Mouse (Mus musculus) MEL (cell line): ENCODE measurements around the gene Cfap52. TPM values are rescaled to one million over a fixed set of nuclear protein-coding genes. Genes with fewer than 3 reads are reported as not detected.

Experiments
- DNase-seq: peaks from one replicate; pipeline ENCODE4 v3.0.0; 2011; ENCODE audit warnings: low read depth, low spot score
- H3K27ac ChIP-seq: 2 replicates; pipeline ENCODE4 v1.5.1; 2012; ENCODE audit warnings: low read depth, mild to moderate bottlenecking, control low read depth, low read length, moderate library complexity; ENCODE audit not compliant: control insufficient read depth
- H3K27me3 ChIP-seq, 2 experiments: fragments of 150-350 bp in 1 of 2; sonication (generic) in 1 of 2; 2 replicates each; pipeline ENCODE4 v1.6.1; 2012; ENCODE audit warnings: low read length in 2 of 2, mild to moderate bottlenecking in 2 of 2, improper control_type of control experiment in 1 of 2, moderate library complexity in 1 of 2; ENCODE audit not compliant: insufficient read depth in 2 of 2, control insufficient read depth in 1 of 2
- H3K36me3 ChIP-seq, 2 experiments: 2 replicates each; pipeline ENCODE4 v1.6.1; 2012 to 2014; ENCODE audit warnings: low read length in 2 of 2, improper control_type of control experiment in 1 of 2, inconsistent platforms in 1 of 2, mild to moderate bottlenecking in 1 of 2; ENCODE audit not compliant: insufficient read depth in 2 of 2, control insufficient read depth in 1 of 2
- H3K4me1 ChIP-seq, 2 experiments: fragments of 150-350 bp in 1 of 2; sonication (generic) in 1 of 2; 2 replicates each; pipeline ENCODE4 v1.6.1; 2012; ENCODE audit warnings: low read length in 2 of 2, improper control_type of control experiment in 1 of 2, mild to moderate bottlenecking in 1 of 2; ENCODE audit not compliant: insufficient read depth in 2 of 2, control insufficient read depth in 1 of 2
- H3K4me3 ChIP-seq, 2 experiments: fragments of 150-350 bp in 1 of 2; sonication (generic) in 1 of 2; 2 replicates each; pipeline ENCODE4 v1.5.1; 2012; ENCODE audit warnings: low read depth in 2 of 2, low read length in 2 of 2, mild to moderate bottlenecking in 2 of 2, moderate library complexity in 2 of 2, control low read depth in 1 of 2, improper control_type of control experiment in 1 of 2; ENCODE audit not compliant: control insufficient read depth in 1 of 2, insufficient read depth in 1 of 2
- H3K79me2 ChIP-seq: 2 replicates; pipeline ENCODE4 v1.6.1; 2012; ENCODE audit warnings: mild to moderate bottlenecking, low read length, moderate library complexity; ENCODE audit not compliant: control insufficient read depth, poor library complexity, insufficient read depth
- H3K9ac ChIP-seq: 2 replicates; pipeline ENCODE4 v1.6.1; 2012; ENCODE audit warnings: low read depth, mild to moderate bottlenecking, control low read depth, low read length, moderate library complexity; ENCODE audit not compliant: control insufficient read depth, poor library complexity, severe bottlenecking
- H3K9me3 ChIP-seq: fragments of 150-350 bp; sonication (generic); replicated peaks from 2 replicates; pipeline ENCODE4 v1.6.1; 2012; ENCODE audit warnings: mild to moderate bottlenecking, low read length, improper control_type of control experiment, moderate library complexity; ENCODE audit not compliant: insufficient read depth
- CTCF ChIP-seq, 3 experiments: IDR thresholded peaks in 2 of 3; conservative IDR thresholded peaks in 1 of 3; 2 replicates each; pipeline ENCODE4 v1.5.1; 2011 to 2012; ENCODE audit warnings: low read length in 3 of 3, low read depth in 2 of 3, mild to moderate bottlenecking in 2 of 3, improper control_type of control experiment in 1 of 3, inconsistent platforms in 1 of 3, mixed read lengths in 1 of 3, moderate library complexity in 1 of 3; ENCODE audit not compliant: control insufficient read depth in 1 of 3, insufficient read depth in 1 of 3, poor library complexity in 1 of 3, severe bottlenecking in 1 of 3
- E2F4 ChIP-seq: IDR thresholded peaks from 2 replicates; pipeline ENCODE4 v1.6.1; 2011; ENCODE audit warnings: low read depth, low read length, improper control_type of control experiment, borderline replicate concordance
- ETS1 ChIP-seq: IDR thresholded peaks from 2 replicates; pipeline ENCODE4 v1.6.1; 2012; ENCODE audit warnings: low read depth, mild to moderate bottlenecking, inconsistent platforms, low read length, improper control_type of control experiment, moderate library complexity
- GATA1 ChIP-seq: IDR thresholded peaks from 2 replicates; pipeline ENCODE4 v1.6.1; 2011; ENCODE audit warnings: low read depth, low read length, improper control_type of control experiment
- JUND ChIP-seq: IDR thresholded peaks from 2 replicates; pipeline ENCODE4 v1.6.1; 2011; ENCODE audit warnings: low read depth, mild to moderate bottlenecking, improper control_type of control experiment, low read length
- KAT2A ChIP-seq: conservative IDR thresholded peaks from 2 replicates; pipeline ENCODE4 v1.6.1; 2012; ENCODE audit warnings: low read depth, low read length, improper control_type of control experiment, inconsistent platforms
- MAX ChIP-seq: IDR thresholded peaks from 2 replicates; pipeline ENCODE4 v1.6.1; 2011; ENCODE audit warnings: low read length, improper control_type of control experiment
- MAZ ChIP-seq: IDR thresholded peaks from 2 replicates; pipeline ENCODE4 v1.6.1; 2012; ENCODE audit warnings: low read depth, mild to moderate bottlenecking, inconsistent platforms, low read length, improper control_type of control experiment
- MXI1 ChIP-seq: IDR thresholded peaks from 2 replicates; pipeline ENCODE4 v1.6.1; 2011; ENCODE audit warnings: mild to moderate bottlenecking, low read depth, low read length, improper control_type of control experiment
- MYB ChIP-seq: IDR thresholded peaks from 2 replicates; pipeline ENCODE4 v1.6.1; 2011; ENCODE audit warnings: mild to moderate bottlenecking, low read depth, low read length, improper control_type of control experiment
- MYC ChIP-seq: IDR thresholded peaks from 2 replicates; pipeline ENCODE4 v1.6.1; 2011; ENCODE audit warnings: low read depth, mild to moderate bottlenecking, low read length, improper control_type of control experiment, moderate library complexity
- NRF1 ChIP-seq: IDR thresholded peaks from 2 replicates; pipeline ENCODE4 v1.6.1; 2014; ENCODE audit warnings: low read depth, mild to moderate bottlenecking, inconsistent platforms, low read length, improper control_type of control experiment, moderate library complexity; ENCODE audit not compliant: poor library complexity, insufficient read depth, severe bottlenecking
- POLR2AphosphoS2 ChIP-seq: IDR thresholded peaks from 2 replicates; pipeline ENCODE4 v1.6.1; 2011; ENCODE audit warnings: low read length, improper control_type of control experiment
- RAD21 ChIP-seq: IDR thresholded peaks from 2 replicates; pipeline ENCODE4 v1.6.1; 2011; ENCODE audit warnings: mild to moderate bottlenecking, low read depth, low read length, improper control_type of control experiment
- RCOR1 ChIP-seq: IDR thresholded peaks from 2 replicates; pipeline ENCODE4 v1.6.1; 2012; ENCODE audit warnings: low read depth, mild to moderate bottlenecking, inconsistent platforms, low read length, improper control_type of control experiment
- SMC3 ChIP-seq: IDR thresholded peaks from 2 replicates; pipeline ENCODE4 v1.6.1; 2011; ENCODE audit warnings: low read depth, low read length, improper control_type of control experiment
- TCF12 ChIP-seq: IDR thresholded peaks from 2 replicates; pipeline ENCODE4 v1.6.1; 2014; ENCODE audit warnings: low read depth, mild to moderate bottlenecking, inconsistent platforms, low read length, improper control_type of control experiment, moderate library complexity
- UBTF ChIP-seq: IDR thresholded peaks from 2 replicates; pipeline ENCODE4 v1.6.1; 2012; ENCODE audit warnings: low read depth, mild to moderate bottlenecking, inconsistent platforms, low read length, improper control_type of control experiment, moderate library complexity, borderline replicate concordance; ENCODE audit not compliant: insufficient read depth
- ZKSCAN1 ChIP-seq: IDR thresholded peaks from 2 replicates; pipeline ENCODE4 v1.6.1; 2012; ENCODE audit warnings: low read depth, mild to moderate bottlenecking, inconsistent platforms, low read length, improper control_type of control experiment, moderate library complexity
- ZMIZ1 ChIP-seq: IDR thresholded peaks from 2 replicates; pipeline ENCODE4 v1.6.1; 2012; ENCODE audit warnings: low read depth, mild to moderate bottlenecking, inconsistent platforms, low read length, improper control_type of control experiment, moderate library complexity
- ZNF384 ChIP-seq: IDR thresholded peaks from 2 replicates; pipeline ENCODE4 v1.6.1; 2012; ENCODE audit warnings: low read depth, mild to moderate bottlenecking, inconsistent platforms, low read length, improper control_type of control experiment
- polyA plus RNA-seq, 2 experiments: library from polyadenylated mRNA; stranded (reverse) in 1 of 2; unstranded in 1 of 2; fragments of >175 nt in 1 of 2; fragments of >200 nt in 1 of 2; gene quantifications; 2 replicates each; pipeline versions ENCODE4 v1.2.1 to v1.2.4; 2012; ENCODE audit warnings: low replicate concordance in 2 of 2, low read depth in 1 of 2; ENCODE audit not compliant: insufficient read length in 2 of 2, insufficient read depth in 1 of 2, missing spikeins in 1 of 2
- total RNA-seq: library from RNA; depleted of rRNA; stranded (reverse); fragments of 300-350 nt; gene quantifications from 2 replicates; pipeline ENCODE4 v1.2.3, GENCODE M21; 2012

The Cfap52 gene
- total and polyA plus RNA-seq, 3 experiments, result not detected

GRCm38 (mm10) chr11:67897064-67897560 lies 68.3 kb downstream of the Cfap52 start:
- TF ChIP-seq ZMIZ1 (no peak), MYC (no peak), KAT2A (no peak), CTCF (IDR thresholded peaks at IDR 0.05 in 2 of 3, conservative IDR thresholded peaks at IDR 0.05 in 1 of 3; ENCODE audit: control insufficient read depth in 1 of 3, insufficient read depth in 1 of 3, low read depth in 2 of 3, low read length in 3 of 3, poor library complexity in 1 of 3, severe bottlenecking in 1 of 3) (peak; percentile 71 to 79 (median 76)), MAX (no peak), RAD21 (peak; percentile 52), SMC3 (peak; percentile 62), MXI1 (no peak), UBTF (no peak), MAZ (no peak)
- peak; percentile 49 for DNase-seq

DNA sequence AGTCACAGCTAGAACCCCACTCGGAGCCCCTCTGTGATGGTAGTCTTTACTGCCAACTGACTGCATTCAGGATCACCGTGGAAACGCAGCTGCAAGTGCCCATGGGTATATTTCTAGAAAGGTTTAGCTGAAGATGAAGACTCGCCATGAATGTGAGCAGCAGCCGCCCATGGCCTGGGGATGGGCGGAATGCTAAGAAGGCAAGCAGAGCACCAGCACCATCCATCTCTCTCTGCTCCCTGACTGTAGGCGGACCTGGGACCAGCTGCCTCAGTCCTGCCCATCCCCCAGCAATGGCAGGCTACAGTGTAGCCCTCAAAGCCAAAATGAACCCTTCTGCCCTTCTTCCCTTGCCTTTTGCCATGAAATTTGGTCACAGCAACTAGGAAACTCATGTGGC lies 69.8 kb downstream of the Cfap52 start:
- no peaks in the 10 kb centered on the region for H3K27me3 ChIP-seq
- H3K4me3 ChIP-seq, result no peak overlapping the region
- H3K27ac ChIP-seq, result no peak overlapping the region
- TF ChIP-seq POLR2AphosphoS2 (no peak), JUND (no peak), CTCF (IDR thresholded peaks at IDR 0.05 in 2 of 3, conservative IDR thresholded peaks at IDR 0.05 in 1 of 3; ENCODE audit: control insufficient read depth in 1 of 3, insufficient read depth in 1 of 3, low read depth in 2 of 3, low read length in 3 of 3, poor library complexity in 1 of 3, severe bottlenecking in 1 of 3) (no peak), MYC (no peak), ETS1 (no peak), TCF12 (no peak), E2F4 (no peak), MYB (no peak), GATA1 (no peak), ZKSCAN1 (no peak), NRF1 (no peak), ZNF384 (no peak), SMC3 (no peak), RCOR1 (no peak)
- no peaks in the 10 kb centered on the region for H3K9me3 ChIP-seq
- no peak overlapping the region for H3K9ac ChIP-seq
- DNase-seq, result no peak
- no peaks in the 10 kb centered on the region for H3K36me3 ChIP-seq
- H3K79me2 ChIP-seq, result no peaks in the 10 kb centered on the region
- H3K4me1 ChIP-seq, result no peaks in the 10 kb centered on the region

More at GRCm38 (mm10) chr11:67897064-67897560, 68.3 kb downstream of the Cfap52 start:
- H3K36me3 ChIP-seq, result no peaks in the 10 kb centered on the region
- H3K9me3 ChIP-seq, result no peaks in the 10 kb centered on the region
- H3K4me1 ChIP-seq, result no peaks in the 10 kb centered on the region
- H3K27ac ChIP-seq, result no peak overlapping the region
- H3K27me3 ChIP-seq, result no peaks in the 10 kb centered on the region
- H3K9ac ChIP-seq, result no peak overlapping the region
- no peak overlapping the region for H3K4me3 ChIP-seq
- H3K79me2 ChIP-seq, result no peaks in the 10 kb centered on the region
